Mouse (Mus musculus): ENCODE measurements around the gene Kcng4.
A peak's percentile ranks its signal among the peaks of the same experiment; 100 is the strongest.

The Kcng4 gene

DNA sequence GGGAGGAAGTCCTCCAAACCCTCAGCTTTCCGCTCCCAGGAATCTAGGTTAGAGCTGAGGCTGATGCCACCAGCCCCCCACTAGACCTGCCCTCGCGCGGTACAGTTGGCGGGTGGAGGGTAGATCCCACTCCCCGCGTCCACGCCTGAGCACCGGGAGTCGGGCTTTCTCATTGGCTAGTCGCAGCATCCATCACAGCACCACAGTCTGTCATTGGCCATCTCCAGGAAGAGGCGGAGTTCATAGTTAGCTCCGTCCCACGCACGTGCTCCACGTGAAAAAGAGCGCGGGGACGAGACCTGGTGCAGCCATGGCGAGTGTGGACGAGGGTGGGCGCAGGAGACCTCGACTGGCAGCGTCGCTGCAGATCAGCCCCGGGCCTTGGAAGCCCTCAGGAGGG, 23.0 kb downstream of the Kcng4 start, which contains the start of gene Adad2:
Gene Adad2 (plus strand): TSS at position 277 of the 400 bp plus-strand sequence.
- DNase-seq: no peak

GRCm38 (mm10) chr8:119606224-119606623, 29.3 kb downstream of the Kcng4 start:
- DNase-seq: no peak

DNA sequence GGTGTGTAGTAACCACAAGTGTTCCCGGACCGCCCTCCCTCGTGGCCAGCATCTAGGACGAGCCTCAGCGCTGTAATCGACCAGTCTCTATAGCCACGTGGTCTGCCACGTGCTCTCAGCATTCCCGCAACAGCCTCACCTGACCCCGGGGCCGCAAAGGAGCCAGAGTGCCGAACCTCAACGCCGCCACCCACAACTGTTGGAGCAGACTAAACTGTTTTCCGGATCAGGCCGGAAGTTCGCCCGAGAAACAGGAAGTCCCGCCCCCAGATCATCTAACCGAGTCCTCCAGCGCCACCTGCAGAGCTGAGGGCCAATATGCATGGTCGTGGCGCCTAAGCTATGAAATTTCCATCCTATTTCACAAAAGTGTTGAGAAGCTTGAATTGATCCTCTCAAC, 30.5 kb downstream of the Kcng4 start, which contains the start of gene Taf1c:
Gene Taf1c (minus strand): TSS at position 227 of the 400 bp plus-strand sequence.
- DNase-seq: peak; percentile 95

DNA sequence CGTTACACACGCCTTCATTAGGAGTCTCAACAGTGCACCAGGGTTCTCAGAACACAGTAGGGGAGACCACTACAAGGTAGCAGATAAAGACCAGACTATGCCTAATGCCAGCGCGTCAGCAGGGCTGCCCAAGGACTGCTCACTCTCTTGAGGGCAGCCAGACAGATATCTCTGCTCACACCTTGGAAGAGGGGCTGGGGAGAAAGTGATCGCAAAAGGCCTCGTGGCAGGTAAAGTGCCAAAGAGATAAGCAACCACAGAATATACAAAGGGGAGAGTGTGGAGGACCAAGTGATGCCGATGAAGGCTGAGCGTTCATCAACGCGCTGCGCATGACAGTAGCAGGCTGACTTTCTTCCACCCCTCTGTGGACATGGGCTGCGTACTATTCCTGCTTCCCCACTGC, 31.1 kb downstream of the Kcng4 start:
- no peak for DNase-seq

GRCm38 (mm10) chr8:119603771-119604170, 31.7 kb downstream of the Kcng4 start:
- DNase-seq: no peak

DNA sequence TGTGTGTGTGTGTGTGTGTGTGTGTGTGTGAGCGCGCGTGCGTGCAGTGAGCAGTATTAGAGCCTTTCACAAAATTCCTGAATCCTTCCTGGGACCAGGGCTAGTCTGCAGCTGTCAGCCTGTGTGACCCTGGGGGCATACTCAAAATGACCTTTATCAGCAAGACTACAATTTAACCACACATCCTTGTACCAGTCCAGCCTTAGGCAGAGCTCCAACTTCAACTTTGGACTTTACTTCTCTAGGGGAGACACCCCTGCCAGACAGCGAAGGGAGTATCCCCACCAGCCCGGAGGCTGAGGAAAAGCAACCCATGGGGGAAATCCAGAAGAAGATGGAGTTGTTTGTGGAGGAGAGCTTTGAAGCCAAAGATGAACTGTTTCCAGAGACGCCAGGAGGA, 44.0 kb downstream of the Kcng4 start:
- no peak for DNase-seq

GRCm38 (mm10) chr8:119590348-119590747, 45.1 kb downstream of the Kcng4 start:
- no peak for DNase-seq

GRCm38 (mm10) chr8:119588844-119589243, 46.6 kb downstream of the Kcng4 start:
- no peak for DNase-seq

- no peak for DNase-seq
These were observed 47.2 kb downstream of the Kcng4 start for GRCm38 (mm10) chr8:119588321-119588720.

- no peak for DNase-seq
These were observed 49.6 kb downstream of the Kcng4 start for GRCm38 (mm10) chr8:119585901-119586300.

DNA sequence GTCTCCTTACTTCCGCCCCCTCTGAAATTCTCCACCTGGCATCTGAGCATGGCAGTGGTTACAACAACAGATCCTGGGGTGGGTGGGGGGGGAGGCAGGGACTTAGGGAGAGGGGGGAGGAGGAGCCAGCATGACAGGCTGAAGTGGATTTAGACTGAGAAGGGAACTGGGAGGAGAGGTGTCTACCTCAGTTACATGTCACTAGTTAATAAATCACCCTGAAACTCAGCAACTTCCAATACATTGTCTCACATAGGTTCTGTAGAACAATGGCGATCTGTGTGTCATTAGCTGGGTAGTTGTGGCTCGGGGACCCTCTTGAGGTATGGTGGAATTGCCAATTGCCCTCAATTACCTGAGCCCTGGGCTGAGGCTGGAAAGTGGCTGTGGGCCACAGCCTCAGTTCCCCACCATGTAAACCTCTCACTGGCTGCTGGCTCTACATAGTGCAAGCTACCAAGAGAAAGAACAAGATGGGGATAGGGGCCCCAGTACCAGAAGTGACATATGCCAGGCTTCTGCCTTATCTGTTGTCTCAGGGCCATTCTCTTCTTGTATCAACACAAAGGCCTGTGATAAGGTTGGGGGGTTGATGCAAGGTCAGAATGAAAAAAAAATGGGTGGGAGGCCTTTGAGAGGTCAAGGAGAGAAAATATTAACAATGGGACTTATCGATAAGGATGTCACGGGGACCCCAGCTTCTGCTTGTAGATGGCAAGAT, 54.9 kb downstream of the Kcng4 start:
- DNase-seq: no peak

DNA sequence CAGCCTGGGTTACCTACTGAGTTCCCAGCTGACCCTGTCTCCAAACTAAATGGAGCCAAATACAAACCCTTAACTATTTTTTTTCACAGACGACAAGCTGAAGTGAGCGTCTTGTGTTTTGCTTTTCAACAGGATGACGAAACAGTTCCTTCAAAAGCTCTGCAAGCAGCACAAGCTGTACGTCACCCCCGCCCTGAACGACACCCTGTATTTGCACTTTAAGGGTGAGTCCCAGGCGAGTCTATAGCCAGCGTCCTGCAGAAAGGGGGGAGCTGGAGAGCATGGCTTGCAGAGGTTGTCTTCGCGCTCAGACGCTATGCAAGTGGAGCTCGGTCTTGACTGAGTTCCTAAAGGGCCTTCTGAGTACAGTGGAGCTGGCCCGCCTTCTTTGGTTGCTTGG, 56.4 kb downstream of the Kcng4 start:
- DNase-seq: no peak

GRCm38 (mm10) chr8:119575366-119575726, 60.1 kb downstream of the Kcng4 start:
- DNase-seq: no peak

DNA sequence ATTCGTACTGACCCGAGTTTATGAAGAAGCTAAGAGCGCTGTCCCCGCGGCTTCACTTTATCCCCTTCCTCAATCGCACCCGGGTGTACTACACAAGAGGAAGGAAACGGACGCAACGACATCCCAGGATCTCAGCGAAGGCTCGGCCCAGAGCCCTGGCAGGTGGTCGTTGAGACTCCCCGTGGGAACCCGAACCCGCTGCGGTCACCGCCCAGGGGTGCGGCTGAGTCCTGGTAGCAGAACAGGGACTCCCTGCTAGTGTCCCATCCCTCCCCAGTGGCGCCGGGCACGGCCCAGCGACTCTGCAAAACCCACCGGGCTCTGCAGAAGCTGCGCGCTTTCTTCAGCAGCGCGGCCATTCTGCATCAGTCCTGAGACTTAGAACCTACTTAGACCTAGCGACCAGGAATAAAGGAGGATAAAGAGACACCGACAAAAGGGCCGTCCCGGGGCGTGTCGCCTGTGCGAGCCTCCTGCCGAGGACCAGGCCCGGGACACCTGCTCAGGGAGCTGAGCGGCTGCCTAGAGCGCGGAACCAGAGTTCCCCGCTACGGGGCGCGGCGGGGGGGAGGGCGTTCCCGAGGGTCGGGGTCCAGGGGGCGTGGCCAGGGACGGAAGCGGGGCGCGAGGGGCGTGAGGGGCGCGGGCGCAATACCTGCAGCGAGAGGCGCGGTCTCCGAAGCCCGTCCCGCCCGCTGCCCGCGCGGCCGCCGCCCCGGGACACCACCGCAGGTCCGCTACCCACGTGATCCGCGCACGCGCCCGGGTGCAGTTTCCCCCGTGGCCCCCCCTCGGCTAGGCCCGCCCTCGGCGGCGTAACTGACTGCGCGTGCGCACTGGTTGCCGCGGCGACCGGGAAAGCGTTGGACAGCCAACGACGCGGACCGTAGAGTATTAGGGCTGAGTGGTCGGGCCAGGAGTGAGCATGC, 60.8 kb downstream of the Kcng4 start, which contains the start of the genes Hsdl1 and Dnaaf1:
Gene Hsdl1 (minus strand): TSS at position 747 of the 929 bp plus-strand sequence.
Gene Dnaaf1 (plus strand): TSS at position 799 of the 929 bp plus-strand sequence.
- peak; percentile 95 for DNase-seq

All from cerebellum, adult 9-10 months (tissue).